Mouse (Mus musculus) erythroblast, embryonic 14.5 days (primary cell): ENCODE measurements around the gene Chst11. TPM values are rescaled to one million over a fixed set of nuclear protein-coding genes. Genes with fewer than 3 reads are reported as not detected.

Experiments
- H3K27me3 ChIP-seq: 2 replicates; pipeline ENCODE4 v1.6.1; 2012; ENCODE audit warnings: inconsistent platforms; ENCODE audit not compliant: control insufficient read depth
- H3K36me3 ChIP-seq: 2 replicates; pipeline ENCODE4 v1.6.1; 2012; ENCODE audit warnings: mild to moderate bottlenecking, inconsistent platforms; ENCODE audit not compliant: control insufficient read depth
- H3K4me1 ChIP-seq: 2 replicates; pipeline ENCODE4 v1.6.1; 2012; ENCODE audit warnings: inconsistent platforms; ENCODE audit not compliant: control insufficient read depth
- H3K4me3 ChIP-seq: replicated peaks from 2 replicates; pipeline ENCODE3; 2012; ENCODE audit warnings: moderate library complexity, mild to moderate bottlenecking, inconsistent platforms
- H3K9me3 ChIP-seq: 2 replicates; pipeline ENCODE4 v1.6.1; 2012; ENCODE audit warnings: low read length, inconsistent platforms, mixed read lengths; ENCODE audit not compliant: control insufficient read depth
- GATA1 ChIP-seq: IDR thresholded peaks from 2 replicates; pipeline ENCODE4 v1.6.1; 2012; ENCODE audit warnings: low read length, inconsistent platforms, mixed read lengths
- TAL1 ChIP-seq: IDR thresholded peaks from 3 replicates; pipeline ENCODE4 v1.6.1; 2012; ENCODE audit warnings: low read length, inconsistent platforms, mixed read lengths
- polyA plus RNA-seq: library from polyadenylated mRNA; stranded (reverse); fragments of >175 nt; gene quantifications from 2 replicates; pipeline ENCODE4 v1.2.3, GENCODE M21; 2012

Chst11 gene
- 0.61 and 0.73 TPM in 2 replicates for polyA plus RNA-seq

- TF ChIP-seq GATA1 (no peak), TAL1 (no peak)
- peaks cover 6% of the 10 kb centered on the region; the same call in 1 of the 2 replicates for H3K36me3 ChIP-seq
- H3K9me3 ChIP-seq = no peaks in the 10 kb centered on the region
- H3K4me3 ChIP-seq = peak within 1 kb of the TSS; percentile 87
- H3K27me3 ChIP-seq = peaks cover 65% of the 10 kb centered on the region
- H3K4me1 ChIP-seq = peaks cover 59% of the 10 kb centered on the region
Observed at GRCm38 (mm10) chr10:82984950-82985699, at the start of gene Chst11. Chst11 (plus strand) TSS chr10:82985498.

- H3K4me1 ChIP-seq = no peaks in the 10 kb centered on the region
- 0 out of 2 replicates have a peak, but pooled peaks cover 2% of the 10 kb centered on the region for H3K9me3 ChIP-seq
- TF ChIP-seq TAL1 = no peak
- no peak for TF ChIP-seq GATA1
- peaks cover 6% of the 10 kb centered on the region; the same call in 1 of the 2 replicates for H3K27me3 ChIP-seq
- no peaks in the 10 kb centered on the region for H3K36me3 ChIP-seq
- no peak overlapping the region for H3K4me3 ChIP-seq
Observed at GRCm38 (mm10) chr10:82935774-82936173, 49.5 kb upstream of the Chst11 start.

GRCm38 (mm10) chr10:82953415-82953814 lies 31.9 kb upstream of the Chst11 start:
- H3K4me3 ChIP-seq = no peak overlapping the region
- no peaks in the 10 kb centered on the region for H3K36me3 ChIP-seq
- peaks cover 32% of the 10 kb centered on the region for H3K27me3 ChIP-seq
- H3K9me3 ChIP-seq = peaks cover 8% of the 10 kb centered on the region
- TF ChIP-seq GATA1 (no peak), TAL1 (no peak)
- no peaks in the 10 kb centered on the region for H3K4me1 ChIP-seq

GRCm38 (mm10) chr10:82955117-82955516 lies 30.2 kb upstream of the Chst11 start:
- TF ChIP-seq TAL1 = no peak
- no peak for TF ChIP-seq GATA1
- no peaks in the 10 kb centered on the region for H3K36me3 ChIP-seq
- H3K9me3 ChIP-seq = peaks cover 8% of the 10 kb centered on the region
- no peak overlapping the region for H3K4me3 ChIP-seq
- peaks cover 32% of the 10 kb centered on the region for H3K27me3 ChIP-seq
- no peaks in the 10 kb centered on the region for H3K4me1 ChIP-seq

- no peaks in the 10 kb centered on the region for H3K36me3 ChIP-seq
- H3K9me3 ChIP-seq = peaks cover 8% of the 10 kb centered on the region
- H3K27me3 ChIP-seq = peaks cover 27% of the 10 kb centered on the region
- H3K4me3 ChIP-seq = no peak overlapping the region
- H3K4me1 ChIP-seq = peaks cover 19% of the 10 kb centered on the region
- TF ChIP-seq GATA1 = no peak
- no peak for TF ChIP-seq TAL1
Observed at GRCm38 (mm10) chr10:82958218-82958761, 27.0 kb upstream of the Chst11 start.

- no peak for TF ChIP-seq TAL1
- TF ChIP-seq GATA1 = no peak
- Histone ChIP-seq H3K4me3 (no peak overlapping the region), H3K9me3 (peaks cover 3% of the 10 kb centered on the region; the same call in 1 of the 2 replicates), H3K36me3 (no peaks in the 10 kb centered on the region), H3K27me3 (peaks cover 17% of the 10 kb centered on the region), H3K4me1 (peaks cover 20% of the 10 kb centered on the region)
Observed at GRCm38 (mm10) chr10:82959316-82959715, 26.0 kb upstream of the Chst11 start.

- Histone ChIP-seq H3K4me3 (no peak overlapping the region), H3K27me3 (no peaks in the 10 kb centered on the region; the same call in 1 of the 2 replicates), H3K9me3 (no peaks in the 10 kb centered on the region), H3K36me3 (no peaks in the 10 kb centered on the region), H3K4me1 (peaks cover 20% of the 10 kb centered on the region)
- TF ChIP-seq GATA1 = no peak
- TF ChIP-seq TAL1 = no peak
Observed at GRCm38 (mm10) chr10:82961302-82961701, 24.0 kb upstream of the Chst11 start.

- H3K4me1 ChIP-seq = peaks cover 20% of the 10 kb centered on the region
- no peak for TF ChIP-seq GATA1
- TF ChIP-seq TAL1 = no peak
- H3K27me3 ChIP-seq = no peaks in the 10 kb centered on the region; the same call in 1 of the 2 replicates
- no peak overlapping the region for H3K4me3 ChIP-seq
- H3K36me3 ChIP-seq = no peaks in the 10 kb centered on the region
- no peaks in the 10 kb centered on the region for H3K9me3 ChIP-seq
Observed at GRCm38 (mm10) chr10:82962018-82962417, 23.3 kb upstream of the Chst11 start.

GRCm38 (mm10) chr10:82962472-82963020 lies 22.8 kb upstream of the Chst11 start:
- Histone ChIP-seq H3K4me1 (peaks cover 20% of the 10 kb centered on the region), H3K9me3 (no peaks in the 10 kb centered on the region), H3K36me3 (no peaks in the 10 kb centered on the region), H3K4me3 (no peak overlapping the region), H3K27me3 (no peaks in the 10 kb centered on the region; the same call in 1 of the 2 replicates)
- TF ChIP-seq GATA1 (no peak), TAL1 (no peak)

GRCm38 (mm10) chr10:82964491-82964890 lies 20.8 kb upstream of the Chst11 start:
- no peaks in the 10 kb centered on the region for H3K9me3 ChIP-seq
- TF ChIP-seq TAL1 = no peak
- TF ChIP-seq GATA1 = no peak
- H3K4me1 ChIP-seq = peaks cover 20% of the 10 kb centered on the region
- no peaks in the 10 kb centered on the region for H3K36me3 ChIP-seq
- no peaks in the 10 kb centered on the region for H3K27me3 ChIP-seq
- H3K4me3 ChIP-seq = no peak overlapping the region
